Mouse (Mus musculus) embryo, embryonic 10.5 days (tissue): ENCODE measurements around the gene Erbb3.

ENCODE experiments used
- DNase-seq: peaks from one replicate; pipeline ENCODE4 v3.0.0-alpha.2; 2015; ENCODE audit warnings: low spot score

Erbb3 gene

DNA sequence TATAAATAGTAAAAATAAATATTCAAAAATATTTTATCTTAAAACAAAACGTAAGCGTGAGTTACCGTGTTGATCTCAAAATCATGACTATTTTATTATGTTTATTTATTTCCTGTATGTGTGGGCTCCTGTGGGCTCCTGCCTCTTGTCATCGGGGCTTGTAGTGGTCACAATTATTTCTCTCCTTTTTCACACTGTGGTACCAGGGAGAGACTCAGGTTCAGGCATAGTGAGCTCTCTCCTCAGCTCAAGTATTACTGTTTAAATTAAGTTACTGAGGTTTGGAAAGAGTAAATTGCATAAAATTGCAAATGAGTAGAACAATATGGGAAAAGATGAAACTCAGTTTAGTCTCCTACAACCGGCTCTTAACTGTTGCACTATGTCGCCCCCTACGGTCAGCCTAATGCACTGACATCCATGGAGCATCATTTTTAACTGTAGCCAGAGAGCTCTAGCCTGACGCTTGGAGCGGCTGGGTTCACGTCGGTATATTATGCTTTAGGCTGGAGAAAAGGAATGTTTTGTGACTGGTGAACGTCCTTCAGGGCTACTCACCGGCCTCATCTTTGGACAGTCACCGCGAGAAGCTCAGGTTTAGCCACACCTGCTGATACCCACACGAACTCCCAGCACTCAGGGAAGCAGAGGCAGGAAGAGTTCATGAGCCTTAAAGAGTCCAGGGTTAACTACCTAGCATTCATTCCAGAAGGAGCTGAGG is 23.1 kb upstream of the Erbb3 start:
- DNase-seq: peak; percentile 94

DNA sequence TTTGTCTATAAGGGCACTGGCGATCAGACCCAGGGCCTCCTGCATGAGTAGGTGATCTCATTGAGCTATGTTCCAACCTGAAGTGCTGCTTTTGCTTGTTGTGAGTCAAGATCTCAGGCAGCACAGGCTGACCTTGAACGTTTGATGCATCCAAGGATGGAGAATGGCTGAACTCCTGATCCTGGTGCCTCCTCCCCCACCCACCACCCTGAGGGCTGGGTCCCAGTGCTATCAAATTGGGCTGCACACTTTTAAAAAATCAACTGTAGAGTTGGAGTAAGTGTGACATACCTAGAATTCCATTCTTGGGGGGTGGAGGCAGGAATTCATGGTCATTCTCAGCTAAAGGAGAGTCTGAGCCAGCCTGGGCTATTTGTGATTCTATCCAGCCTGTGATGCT is 17.0 kb upstream of the Erbb3 start:
- no peak for DNase-seq

DNA sequence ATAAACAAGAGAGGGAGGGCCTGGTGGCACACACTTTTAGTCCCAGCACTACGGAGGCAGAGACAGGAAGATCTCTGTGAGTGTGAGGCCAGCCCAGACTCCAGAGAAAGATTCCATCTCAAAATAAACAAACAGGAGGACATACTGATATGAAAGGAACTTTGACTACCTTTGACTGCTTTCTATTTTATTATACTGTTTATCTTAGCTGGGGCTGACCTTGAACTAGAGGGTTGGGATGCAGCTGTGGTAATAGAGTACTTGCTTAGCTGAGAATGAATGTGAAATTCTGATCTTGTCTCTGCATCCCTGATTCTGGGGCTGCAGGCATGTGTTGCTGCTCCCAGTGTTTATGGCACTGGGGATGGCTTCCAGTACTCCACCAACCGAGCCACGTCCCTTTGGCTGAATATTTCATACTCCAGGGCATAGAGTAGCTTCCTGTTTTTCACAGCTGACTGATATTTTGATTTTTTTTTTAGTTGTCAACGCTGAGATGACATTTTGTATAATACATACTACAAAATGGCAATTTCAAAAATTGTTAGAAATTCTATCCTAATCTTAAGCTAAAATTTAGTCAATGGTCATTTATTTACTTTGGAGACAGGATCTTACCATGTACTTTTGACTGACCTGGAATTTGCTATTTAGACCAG is 13.1 kb upstream of the Erbb3 start:
- no peak for DNase-seq

DNA sequence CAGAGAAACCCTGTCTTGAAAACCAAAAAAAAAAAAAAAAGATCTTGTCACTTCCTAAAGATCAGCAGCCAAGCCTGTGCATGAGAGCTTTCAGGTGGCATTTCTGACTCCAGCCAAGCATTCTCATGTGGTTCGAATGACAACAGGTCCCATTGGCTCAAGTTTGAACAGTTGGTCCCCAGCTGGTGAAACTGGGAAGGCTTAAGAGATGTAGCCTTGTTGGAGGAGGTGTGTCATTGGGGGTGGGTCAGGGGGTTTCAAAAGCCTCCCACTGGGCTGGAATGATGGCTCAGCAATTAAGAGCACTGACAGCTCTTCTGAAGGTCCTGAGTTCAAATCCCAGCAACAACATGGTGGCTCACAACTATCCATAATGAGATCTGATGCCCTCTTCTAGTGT is 12.0 kb upstream of the Erbb3 start:
- no peak for DNase-seq

DNA sequence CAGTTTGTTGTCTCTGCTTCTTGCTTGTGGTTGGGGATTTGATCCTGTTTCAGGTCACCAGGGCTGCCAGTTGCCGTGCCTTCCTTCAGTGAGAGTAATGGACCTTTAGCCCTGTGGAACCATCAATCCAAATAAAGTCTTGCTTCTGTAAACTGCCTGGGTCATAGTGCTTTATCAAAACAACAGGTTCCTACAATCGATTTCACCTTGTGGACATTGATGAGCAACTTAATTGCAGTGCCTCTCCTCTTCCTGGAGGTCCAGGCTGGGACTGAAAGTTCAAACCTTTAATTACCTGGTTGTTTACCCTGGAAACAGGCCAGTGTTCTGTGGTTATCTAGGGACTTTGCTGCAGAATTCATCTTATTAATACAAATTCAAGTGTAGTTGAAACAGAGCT is 9.0 kb upstream of the Erbb3 start:
- no peak for DNase-seq

DNA sequence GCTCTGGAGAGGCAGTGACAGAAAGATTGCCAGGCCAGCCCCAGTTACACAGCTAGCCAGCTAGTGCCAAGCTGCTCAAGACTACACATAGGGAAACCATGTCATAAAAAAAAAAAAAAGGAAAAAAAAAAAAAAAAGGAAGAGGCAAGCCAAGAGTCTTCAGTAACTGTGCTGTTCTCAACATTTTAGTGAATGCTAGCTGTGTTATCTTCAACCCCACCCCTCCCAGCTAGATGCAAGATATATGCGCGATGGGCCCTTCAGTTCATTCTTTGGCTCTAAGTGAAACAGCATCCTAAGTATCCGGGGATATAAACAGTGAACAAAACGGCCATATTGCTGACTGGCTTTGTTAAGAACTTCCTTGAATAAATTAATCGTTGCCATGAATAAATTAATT is 3.3 kb upstream of the Erbb3 start:
- no peak for DNase-seq

DNA sequence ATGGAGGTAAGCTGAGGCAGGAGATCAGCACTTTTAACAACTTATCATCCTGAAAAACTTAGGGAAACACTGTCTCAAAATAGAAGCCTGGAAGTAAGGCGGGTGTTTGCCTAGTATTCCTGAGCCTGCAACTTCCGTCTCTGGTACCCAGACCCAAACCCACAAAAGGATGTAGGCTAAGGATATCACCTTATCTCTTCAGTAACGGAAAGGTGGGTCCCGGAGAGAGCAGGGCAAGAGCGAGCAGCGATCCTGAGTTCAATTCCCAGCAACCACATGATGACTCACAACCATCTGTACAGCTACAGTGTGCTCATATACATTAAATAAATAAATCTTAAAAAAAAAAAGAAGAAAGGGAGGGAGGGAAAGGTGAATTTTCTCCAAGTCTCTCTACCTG is 2.0 kb upstream of the Erbb3 start:
- DNase-seq: no peak

DNA sequence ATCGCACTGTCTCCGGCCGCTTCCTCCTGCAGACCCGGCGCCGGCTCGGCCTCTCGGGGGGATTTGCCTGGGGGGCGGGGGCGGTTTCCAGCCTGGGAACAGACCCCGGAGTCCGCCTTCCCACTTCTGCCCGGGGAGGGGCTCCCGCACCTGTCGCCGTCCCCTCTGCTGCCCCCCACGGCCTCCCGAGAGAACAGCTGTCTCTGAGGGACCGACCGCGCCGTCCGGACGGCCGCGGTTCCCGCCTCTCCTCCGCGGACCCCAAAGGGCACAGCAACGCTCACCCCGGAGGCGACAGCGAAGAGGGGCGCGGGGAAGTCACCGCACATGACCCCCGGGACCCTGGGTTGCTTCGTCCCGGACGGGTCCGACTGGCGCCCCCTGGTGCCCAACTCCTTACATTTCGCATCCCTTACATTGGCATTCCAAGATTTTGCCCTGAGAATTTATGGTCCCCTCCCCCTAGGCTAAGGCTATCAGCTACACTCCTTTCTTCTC is 790 bp upstream of the Erbb3 start:
- peak; percentile 88 for DNase-seq

DNA sequence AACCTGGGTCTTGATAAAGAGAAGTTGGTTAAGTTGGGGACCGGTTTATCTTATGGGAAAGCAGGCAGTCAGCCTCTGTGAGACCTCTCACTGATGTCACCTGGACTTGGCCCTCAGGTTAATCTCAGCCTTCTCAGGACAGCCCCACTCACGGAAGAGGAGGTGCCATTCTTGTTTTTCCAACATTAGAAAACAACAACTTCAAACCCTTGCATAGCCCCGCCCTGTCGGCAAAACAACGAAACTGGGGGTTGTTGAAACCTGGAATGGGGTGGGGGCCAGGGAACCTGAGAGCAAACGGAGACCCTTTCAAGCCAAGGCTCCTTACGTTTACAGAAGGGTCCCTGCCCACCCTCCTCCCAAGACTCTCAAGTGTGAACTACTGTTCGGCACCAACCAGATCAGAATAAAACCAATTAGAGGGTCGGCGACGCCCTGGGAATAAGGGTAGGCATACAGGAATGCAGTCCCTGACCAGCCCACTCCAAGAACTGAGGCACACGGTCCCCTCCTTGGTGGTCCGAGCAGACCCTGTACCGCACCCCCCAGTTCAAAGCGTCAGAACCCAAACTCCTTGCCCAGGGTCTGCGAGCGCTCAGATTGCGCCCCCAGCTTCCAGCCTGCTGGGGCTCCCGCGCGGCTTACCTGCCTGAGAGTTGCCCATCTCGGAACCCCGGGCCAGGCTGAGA is 533 bp downstream of the Erbb3 start:
- peak; percentile 27 for DNase-seq

DNA sequence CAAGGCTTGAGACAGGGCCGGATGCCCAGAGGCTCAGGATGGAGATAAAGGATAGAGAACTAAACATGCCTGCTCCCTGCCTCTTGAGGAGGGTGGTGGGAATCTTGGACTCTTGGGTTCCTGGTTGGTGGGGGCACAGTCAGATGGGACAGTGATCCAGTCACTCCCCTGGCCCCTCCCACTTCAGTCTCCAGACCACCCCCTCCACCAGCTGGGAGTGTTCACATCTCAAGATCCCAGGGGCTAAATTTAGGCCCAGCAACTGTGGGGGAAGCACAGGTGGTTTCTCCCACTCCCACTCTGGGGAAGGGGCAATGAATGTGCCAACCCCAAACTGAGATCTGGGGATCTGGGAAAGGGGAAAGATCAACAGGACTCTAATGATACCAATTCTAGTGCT is 1.3 kb downstream of the Erbb3 start:
- DNase-seq: no peak

DNA sequence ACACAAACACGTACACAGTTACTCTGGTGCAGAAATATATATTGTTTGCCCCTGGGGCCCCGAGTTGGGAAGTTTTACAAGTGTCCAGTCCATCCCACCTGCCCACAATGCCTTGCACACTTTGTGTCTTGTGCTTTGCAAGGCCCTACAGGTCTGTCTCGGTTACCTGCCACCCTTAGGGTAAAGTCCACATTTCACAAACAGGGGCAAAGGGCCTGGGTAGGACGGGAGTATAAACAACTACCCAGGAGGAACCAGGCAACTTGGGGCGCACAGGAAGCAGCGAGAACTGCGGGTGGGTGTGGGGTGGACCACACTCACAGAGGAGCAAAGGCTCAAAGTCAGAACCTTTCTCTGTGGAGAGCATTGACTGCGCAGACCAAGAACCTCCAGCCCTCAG is 1.8 kb downstream of the Erbb3 start:
- no peak for DNase-seq

DNA sequence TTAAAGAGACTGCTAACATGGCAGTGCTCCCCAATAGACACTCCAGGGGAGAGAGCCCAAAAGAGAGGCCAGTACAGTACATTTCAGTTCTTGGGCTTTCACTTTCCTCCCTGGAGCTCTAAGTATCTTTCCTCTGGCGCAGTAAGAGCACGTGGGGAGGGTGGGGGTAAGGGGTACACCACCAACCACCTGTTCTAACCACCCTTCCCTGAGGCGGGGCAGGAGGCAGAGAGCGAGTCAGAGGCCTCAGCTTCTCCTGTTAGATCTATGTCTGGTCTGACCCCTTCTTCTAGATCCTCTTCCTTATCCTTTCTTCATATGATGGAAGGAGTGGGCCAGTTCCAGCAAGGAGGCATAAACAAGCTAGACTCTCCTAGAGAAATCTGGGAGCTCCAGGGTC is 2.3 kb downstream of the Erbb3 start:
- no peak for DNase-seq

DNA sequence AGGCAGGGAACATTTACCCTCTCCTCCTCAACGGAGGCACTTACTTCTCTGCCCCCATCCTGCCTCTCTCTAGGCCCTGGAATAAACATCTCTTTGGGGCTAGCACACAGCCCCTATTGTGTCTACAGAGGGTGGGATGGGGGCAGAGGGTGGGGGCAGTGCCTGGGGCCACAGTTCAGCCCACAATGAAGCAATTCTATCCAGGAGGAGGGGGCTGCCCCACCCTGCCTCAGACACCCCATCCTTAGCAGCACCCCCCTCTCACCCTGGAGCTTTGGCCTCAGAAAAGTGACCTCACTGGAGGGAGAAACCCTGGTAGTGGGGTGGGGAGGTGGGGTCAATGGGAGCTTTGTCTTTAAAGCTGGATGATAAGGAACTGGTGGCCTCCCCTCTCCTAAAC is 2.9 kb downstream of the Erbb3 start:
- DNase-seq: no peak

DNA sequence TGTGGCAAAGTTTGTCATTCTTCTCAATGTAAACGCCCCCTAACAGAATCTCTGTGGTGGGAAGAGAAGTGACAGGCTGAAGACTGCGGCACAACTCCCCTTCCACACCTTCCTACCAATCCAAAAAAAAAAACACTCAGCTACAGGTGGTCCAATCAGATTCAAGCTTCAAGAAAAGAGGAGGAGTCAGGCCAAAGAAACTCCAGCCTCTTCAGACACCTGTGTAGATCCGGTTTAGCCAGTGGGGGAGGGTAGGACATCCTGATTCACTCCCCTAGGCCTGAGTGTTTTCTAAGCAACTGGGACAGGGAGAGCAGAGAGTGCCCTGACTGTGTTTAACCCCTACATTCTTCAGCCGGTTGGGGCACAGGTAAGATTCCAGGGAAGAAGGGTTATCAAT is 5.1 kb downstream of the Erbb3 start:
- DNase-seq: peak; percentile 33

DNA sequence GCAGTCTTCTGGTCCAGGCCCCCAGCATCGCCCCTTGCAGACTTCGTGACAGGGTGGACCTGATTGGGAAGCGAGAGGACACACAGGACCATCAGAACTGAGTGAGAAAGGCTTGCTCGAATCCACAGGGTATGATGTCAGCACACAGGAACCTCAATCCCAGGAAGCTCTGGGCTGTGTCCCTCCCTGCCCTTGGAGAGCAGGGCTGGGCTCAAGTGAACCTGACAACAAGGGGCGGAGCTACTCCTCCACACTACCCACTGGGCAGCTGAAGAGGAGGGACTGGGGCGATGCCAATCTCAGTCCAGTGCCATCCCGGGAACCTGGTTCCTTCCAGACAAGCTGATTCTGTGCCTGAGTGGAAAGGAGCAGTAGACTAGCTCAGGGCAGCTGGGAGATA is 5.8 kb downstream of the Erbb3 start:
- DNase-seq: no peak

DNA sequence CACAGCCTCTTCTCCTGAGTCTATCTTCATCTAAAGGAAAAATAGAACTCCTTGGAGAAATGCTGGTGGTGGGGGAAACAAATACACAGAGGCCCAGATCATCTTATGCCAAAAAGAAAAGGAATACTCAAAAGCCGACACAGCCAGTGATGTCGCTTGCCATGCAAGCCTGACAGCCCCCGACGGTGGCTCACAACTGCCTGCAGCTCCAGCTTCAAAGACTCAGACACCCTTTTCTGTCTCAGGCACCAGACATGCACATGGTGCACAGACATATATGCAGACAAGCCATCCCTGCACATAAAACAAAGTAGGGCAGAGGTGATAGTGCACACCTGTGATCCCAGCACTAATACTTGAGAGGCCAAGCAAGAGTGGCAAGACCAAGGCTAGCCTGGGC is 9.7 kb downstream of the Erbb3 start:
- DNase-seq: no peak

DNA sequence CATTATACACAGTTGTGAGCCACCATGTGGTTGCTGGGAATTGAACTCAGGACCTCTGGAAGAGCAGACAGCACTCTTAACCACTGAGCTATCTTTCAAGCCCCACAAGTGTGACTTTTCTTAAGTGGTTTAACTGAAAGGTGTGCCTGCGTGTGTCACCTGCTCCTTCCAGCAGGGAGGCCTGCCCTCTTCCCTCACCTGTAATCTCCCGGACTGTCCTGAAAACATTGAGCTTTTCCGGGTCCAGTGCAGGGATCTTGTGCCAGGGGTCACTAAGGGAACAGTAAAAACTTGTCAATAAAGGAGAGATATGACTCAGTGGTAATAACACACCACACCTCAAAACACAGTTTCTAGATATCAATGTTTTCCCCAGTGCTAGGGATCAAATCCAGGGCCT is 10.2 kb downstream of the Erbb3 start:
- DNase-seq: no peak

DNA sequence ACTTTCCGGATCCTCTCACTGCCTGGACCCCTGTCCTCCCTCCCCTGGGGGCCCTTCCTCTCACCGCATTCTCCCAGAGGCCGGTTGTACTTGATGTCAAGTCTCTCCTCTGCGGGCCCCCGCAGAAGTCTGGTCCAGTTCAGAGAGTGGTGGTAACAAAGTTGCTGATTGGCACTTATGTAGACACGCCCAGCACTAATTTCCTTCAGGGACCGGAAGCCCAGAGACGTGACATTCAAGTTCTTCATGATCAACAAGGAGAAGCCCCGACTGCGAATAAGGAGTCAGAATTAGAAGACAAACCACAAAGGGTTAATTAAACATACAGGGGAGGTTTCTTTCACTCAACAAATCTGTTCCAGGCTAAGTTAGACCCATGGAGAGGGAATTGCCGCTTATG is 11.1 kb downstream of the Erbb3 start:
- no peak for DNase-seq

DNA sequence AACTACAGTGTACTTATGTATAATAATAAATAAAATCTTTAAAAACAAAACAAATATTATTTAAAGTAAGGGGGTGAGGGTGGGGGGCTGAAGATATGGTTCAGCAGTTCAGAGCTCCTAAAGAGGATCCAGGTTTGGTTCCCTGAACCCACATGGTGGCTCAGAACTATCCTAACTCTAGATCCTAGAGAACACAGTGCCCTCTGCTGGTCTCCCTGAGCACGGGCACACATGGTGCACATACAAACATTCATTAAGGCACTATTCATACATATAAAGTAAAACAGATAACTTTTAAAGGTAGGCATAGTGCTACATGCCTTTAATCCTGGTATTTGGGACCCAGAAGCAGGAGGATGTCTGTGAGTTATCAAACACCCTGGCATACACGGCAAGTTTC is 14.4 kb downstream of the Erbb3 start:
- DNase-seq: peak; percentile 32

DNA sequence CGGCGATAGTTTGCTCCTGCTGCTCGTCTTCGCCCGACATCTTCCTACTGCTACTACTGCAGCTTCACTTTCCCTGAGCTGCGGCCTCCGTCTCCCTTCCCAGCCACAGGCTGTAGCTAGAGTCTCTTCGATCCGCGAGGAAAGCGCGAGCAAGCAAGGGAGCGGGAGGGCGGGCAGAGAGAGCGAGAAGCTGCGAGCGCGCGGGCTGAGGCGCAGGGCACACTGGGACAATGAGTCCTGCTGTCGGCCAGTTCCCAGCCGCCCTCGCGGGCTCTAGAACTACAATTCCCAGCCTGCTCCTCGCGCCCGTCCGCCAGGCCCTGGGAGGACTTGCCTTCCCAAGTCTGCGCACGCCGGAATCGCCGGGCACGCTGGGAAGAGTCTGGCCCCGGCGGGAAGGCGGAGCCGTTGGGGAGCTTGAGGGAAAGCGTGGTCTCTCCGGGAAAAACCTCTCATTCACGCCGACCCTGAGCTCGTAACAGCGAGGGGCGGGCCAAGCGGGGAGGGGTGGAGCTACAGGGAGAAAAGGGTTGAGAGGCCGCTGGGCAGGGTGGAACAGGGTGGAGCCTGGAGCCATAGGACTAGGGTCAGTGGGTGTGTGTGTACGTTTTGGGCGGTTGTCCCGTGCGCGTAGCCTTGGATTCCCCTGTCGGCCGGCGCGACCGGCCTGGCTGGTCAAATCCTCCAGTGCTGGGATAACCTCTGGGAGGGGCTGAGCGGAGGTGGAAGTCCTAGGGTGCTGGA is 23.5 kb downstream of the Erbb3 start, which contains the start of gene Pa2g4:
Gene Pa2g4 (minus strand): TSS at position 200 of the 744 bp plus-strand sequence.
- peak; percentile 99 for DNase-seq

DNA sequence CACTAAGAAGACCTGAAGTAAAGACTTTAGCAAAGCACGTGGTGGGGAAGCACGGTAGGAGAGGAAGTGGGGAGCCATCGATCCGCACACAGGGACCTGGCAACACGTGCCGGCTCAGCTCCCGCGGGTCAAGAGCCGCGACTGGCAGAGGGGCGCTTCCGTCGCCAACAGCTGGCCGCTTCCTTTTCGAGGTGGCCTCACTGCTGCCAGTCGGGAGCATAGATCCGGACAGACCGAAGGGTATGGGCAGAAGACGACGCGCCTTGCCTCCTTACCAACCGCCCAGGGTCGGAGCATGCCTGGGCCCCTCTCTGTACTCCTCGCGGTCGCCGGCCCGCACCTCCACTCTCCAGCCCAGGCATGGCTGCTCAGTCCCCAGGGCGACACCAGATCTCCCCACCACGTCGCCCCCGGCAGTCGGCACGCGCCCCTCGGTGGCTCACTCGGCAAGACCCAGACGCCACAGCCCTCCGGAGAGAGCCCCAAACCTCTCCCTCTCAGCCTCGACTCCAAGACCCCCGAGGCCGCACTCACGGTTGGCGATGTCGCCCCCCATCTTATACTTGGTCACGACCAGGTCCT is 24.2 kb downstream of the Erbb3 start:
- DNase-seq: peak; percentile 48

DNA sequence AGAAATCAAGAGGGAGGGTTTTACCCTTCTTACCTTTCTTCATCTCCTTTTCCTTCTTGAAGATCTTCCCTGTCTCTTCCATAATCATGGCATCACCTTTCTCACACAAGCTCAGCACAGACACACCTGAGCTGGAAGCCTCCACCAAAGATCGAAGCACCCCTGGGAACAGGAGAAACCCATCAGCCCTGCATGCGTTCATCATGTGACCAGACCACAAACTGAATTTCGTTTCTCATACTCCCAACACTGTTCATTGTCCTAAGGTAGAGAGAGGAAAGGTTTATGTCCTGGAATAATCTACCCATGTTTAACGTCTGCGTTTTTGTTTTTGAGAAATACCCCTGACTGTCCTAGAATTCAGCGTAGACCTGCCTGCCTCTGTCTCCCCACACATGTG is 25.9 kb downstream of the Erbb3 start:
- no peak for DNase-seq
